Mouse (Mus musculus) right cerebral cortex, postnatal 36 days (tissue): Measurements from ENCODE around the gene Galnt6.

Experiments used
- DNase-seq, 2 experiments: peaks; one replicate each; pipeline ENCODE4 v3.0.0; 2022; ENCODE audit warnings: low spot score in 2 of 2, mixed read lengths in 1 of 2

The Galnt6 gene

GRCm38 (mm10) chr15:100684450-100684849 lies 44.7 kb downstream of the Galnt6 start:
- no peak for DNase-seq

- peak; percentile 55 to 64 for DNase-seq
Observed at GRCm38 (mm10) chr15:100683041-100683440, 46.1 kb downstream of the Galnt6 start.

GRCm38 (mm10) chr15:100681770-100682169 lies 47.4 kb downstream of the Galnt6 start:
- DNase-seq, result no peak

DNA sequence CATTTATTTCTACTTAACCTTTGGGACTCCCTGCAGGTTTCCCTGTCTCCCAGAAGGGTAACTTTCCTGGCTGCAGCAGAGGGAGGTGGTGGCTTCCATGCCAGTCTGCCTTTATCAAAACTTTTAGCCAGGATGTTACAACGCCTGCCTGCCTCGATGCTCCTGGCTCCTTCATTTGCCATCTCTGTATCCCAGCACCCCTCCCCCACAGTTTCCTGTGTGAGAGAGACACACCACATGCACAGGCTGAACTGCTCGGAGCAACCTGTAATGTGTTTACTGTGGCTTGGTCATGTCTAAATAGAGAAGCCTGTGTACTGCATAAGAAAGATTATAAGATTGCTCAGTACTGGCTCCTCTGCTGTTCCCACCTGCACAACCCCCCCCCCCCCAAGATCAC lies 48.8 kb downstream of the Galnt6 start:
- no peak for DNase-seq

- DNase-seq, result no peak
Observed at GRCm38 (mm10) chr15:100679005-100679404, 50.2 kb downstream of the Galnt6 start.

DNA sequence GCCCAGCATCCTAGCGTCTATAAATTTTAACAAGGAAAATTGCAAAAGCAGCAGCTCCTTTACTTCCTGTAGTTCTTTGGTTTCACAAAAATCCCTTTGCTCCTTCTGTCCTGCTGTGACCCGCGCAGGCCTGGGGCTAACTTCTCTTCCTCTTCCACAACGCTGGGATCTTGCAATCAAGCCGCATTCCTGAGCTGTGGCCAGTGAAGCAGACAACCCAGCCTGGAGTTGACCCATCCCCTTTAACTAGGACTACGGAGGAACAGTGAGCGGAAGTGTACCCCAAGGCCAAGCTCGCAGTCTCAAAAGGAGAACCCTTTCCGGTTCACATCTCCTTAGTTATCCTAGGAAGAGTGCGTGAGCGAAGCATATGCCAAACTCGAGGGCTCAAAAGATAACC lies 50.6 kb downstream of the Galnt6 start:
- DNase-seq, result no peak

- DNase-seq, result no peak
Observed at GRCm38 (mm10) chr15:100677675-100678074, 51.5 kb downstream of the Galnt6 start.

DNA sequence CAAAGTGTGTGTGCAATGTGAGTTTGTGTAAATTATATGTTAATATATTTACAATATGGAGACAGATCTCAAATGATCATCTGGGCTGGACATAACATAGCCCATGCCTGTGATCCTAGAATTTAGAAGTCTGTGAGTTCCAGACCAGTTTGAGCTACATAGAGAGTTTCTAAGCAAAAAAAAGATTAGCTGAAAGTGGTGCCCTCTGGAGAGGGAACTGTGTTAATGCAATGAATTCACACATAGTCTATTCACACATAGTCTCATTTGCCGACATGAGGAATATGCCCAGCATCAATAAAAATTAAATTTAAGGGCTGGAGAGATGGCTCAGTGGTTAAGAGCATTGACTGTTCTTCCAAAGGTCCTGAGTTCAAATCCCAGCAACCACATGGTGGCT lies 52.7 kb downstream of the Galnt6 start:
- no peak for DNase-seq

DNA sequence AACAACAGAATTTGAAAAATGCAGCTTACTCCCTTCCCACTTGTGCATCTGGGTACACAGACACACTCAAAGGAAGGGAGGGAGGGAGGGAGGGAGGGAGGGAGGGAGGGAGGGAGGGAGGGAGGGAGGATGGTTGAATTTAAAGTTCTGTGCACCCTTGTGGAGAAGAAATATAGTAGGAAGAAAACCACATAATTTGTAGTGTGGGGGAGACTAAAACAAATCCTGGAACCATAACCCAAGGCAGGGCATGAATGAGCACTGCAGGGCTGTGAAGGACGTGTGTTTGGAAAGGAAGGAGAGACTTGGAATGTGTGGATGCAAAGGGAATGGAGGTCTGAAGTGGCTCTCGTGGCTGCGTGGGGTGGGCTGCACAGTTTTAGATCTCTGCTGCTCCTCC lies 53.7 kb downstream of the Galnt6 start:
- no peak for DNase-seq

GRCm38 (mm10) chr15:100674566-100674965 lies 54.6 kb downstream of the Galnt6 start:
- no peak for DNase-seq

DNA sequence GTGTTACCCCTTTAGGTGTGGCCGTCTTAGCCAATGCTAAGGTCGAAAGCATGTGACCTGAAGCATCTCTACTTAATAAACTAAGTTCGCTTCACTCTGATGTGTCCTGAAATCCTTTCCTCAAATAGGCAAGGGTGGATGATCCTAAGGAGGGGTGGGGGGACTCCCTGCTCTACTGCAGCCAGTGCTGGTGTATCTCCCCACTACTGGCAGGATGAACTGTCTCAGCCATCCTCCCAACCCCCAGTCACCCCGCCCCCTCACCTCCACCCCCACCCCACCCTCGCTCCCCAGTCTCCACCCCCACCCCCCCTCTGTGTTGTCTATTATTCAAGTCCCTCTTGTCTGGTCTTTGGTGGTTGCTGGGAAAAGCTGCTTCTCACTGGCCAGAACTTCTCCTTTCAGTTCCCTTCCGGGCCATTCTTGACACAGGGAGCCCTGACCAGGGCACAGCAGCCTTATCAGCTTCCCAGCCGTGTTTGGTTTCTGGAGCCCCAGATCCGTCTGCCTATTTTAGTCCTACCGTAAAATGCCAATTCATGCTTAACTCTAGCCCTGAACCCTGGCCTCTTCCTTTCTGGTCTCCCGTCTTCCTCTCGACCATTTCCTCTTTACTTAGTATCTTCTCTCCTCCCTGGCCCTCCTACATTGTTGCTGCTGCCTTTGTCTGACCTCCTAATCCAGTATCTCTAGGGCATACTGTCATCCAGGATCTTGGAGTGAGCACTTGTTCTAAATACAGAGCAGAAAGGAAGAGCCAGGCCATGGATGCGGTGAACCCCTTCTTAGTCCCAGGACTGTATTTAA lies 55.4 kb downstream of the Galnt6 start:
- no peak for DNase-seq

DNA sequence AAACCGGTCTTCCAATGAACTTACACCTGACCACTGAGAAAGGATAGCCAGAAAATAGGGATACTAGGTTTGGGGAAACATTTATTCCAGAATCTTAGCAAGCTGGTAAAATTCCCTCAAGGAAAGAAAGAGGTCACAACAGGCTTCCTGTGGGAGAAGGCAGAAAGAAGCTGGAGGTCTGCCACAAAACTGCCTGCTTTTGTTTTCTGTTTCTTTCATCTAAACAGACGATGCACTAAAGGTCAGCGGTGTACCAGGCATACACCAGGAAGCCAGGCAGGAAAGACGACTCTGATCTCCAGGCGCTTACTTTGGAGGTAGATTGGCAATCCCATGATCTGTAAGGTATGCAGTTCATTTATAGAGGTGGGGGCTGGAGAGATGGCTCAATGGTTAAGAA lies 58.3 kb downstream of the Galnt6 start:
- no peak for DNase-seq

DNA sequence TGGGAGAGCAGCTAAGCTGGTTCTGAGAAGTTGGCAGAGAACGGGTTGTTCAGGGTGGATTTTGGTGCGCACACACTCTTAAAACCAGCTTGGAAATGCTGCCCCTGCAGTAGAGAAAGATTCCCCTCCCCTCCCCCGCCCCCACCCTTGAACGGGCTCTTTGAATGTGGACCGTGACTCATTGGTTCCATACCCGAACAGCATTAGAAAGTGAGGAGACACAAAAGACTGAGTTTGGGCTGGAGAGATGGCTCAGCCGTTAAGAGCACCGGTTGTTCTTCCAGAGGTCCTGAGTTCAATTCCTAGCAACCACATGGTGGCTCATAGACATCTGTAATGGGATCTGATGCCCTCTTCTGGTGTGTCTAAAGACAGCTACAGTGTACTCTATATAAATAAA lies 59.2 kb downstream of the Galnt6 start:
- DNase-seq, result no peak

DNA sequence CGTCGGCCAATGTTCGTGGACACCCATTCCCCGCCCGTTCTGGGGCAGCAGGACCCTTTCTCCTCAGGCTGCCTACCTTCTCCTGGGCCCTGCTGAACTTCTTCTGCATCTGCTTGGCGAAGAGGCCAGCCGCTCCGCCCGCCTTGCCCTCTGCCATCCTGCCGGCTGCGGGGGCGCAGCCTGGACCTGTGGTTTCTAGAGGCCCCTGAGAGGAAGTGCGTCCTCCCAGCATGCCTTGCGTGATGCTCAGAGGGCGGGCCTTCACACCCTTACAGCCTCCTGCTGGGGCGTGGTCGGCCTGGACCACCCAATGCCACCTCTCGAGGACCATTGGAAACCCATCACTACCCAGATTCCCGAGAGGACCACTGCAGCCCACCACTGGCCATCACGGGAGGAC lies 59.8 kb downstream of the Galnt6 start, which contains the start of gene Bin2:
Gene Bin2, minus strand, starts transcription at position 217 of the 400 bp plus-strand sequence.
- DNase-seq, result no peak

- no peak for DNase-seq
Observed at GRCm38 (mm10) chr15:100667871-100668545, 61.2 kb downstream of the Galnt6 start.

- no peak for DNase-seq
Observed at GRCm38 (mm10) chr15:100667420-100667819, 61.8 kb downstream of the Galnt6 start.

- DNase-seq, result no peak
Observed at GRCm38 (mm10) chr15:100666851-100667250, 62.3 kb downstream of the Galnt6 start.

DNA sequence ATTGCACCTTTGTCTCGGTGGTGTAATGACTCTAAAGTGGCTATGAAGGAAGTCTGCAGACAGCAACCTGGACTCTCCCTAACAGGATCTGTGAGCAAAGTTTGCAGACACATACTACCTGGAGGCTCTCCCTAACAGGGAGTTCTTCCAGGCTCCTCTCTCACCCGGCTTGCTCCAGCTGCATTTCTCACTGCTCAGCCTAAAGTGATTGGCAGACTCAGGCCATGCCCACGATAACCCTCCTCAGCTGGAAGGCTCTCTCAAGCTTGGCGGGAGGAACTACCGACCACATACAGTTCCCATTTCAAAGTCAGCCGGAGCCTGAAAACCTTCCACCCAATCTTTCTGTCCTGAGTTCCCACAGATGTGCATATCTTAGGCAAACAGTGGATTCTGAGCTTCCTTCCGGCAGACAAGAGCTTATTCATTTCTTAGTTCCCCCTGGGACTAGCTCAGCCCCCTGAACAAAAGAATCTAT lies 62.9 kb downstream of the Galnt6 start:
- no peak for DNase-seq

- DNase-seq, result no peak
Observed at GRCm38 (mm10) chr15:100665411-100666218, 63.6 kb downstream of the Galnt6 start.

- DNase-seq, result no peak
Observed at GRCm38 (mm10) chr15:100664813-100665274, 64.3 kb downstream of the Galnt6 start.

DNA sequence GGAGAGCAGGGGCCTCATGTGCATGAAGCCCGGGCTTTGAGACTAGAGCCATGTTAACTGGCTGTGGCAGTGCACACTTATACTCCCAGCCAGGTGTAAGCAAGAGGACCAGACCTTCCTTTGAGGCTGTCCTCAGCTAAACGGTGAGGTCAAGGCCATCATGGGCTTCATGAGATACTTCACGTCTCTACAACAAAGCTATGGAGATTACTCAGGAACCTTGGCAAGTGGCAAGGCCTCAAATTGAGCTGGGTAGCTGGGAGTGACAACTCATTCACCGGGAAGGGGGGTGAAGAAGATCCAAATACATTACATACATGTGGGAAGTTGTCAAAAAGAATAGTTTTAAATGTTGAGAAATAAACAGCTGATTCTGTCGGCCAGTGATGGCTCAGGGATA lies 68.4 kb downstream of the Galnt6 start:
- no peak for DNase-seq

- DNase-seq, result peak in 1 of 2 experiments; percentile 32
Observed at GRCm38 (mm10) chr15:100660306-100660705, 68.9 kb downstream of the Galnt6 start.
